Comparison of ENCODE assay signal across 8 mouse cellular contexts in the genomic region with DNA sequence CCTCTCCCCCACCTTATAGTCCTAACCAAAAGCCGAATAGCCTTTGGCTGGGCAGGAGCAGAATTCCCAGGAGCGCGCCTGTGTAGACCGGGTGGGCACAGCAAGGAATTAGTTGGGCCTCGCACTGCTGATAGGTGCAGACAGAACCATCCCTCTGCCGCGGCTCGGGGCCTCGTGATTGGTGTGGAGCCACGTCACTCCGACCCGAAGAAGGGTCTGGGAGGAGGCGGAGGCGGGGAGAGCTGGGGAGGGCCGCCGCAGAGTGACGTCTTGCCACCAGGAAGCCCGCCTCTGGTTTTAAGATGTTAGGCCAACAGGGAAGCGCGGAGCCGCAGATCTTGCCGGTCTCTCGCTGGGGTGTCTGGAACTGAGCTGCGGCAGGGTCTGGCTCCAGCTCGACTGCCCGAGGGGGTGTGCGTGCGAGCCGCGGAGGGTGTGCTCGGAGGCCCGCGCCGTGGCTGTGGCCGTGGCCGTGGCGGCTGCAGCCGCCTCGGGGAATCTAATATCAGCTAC. TPM values are rescaled to one million over a fixed set of nuclear protein-coding genes. Genes with fewer than 3 reads are reported as not detected.
DNase-seq lines count a peak whose midpoint lies in the region; ATAC-seq and TF ChIP-seq lines count a peak whose summit lies in the region.

No protein-coding gene starts in this region.

- no peak for TF ChIP-seq CTCF in ES-Bruce4 (IDR thresholded peaks at IDR 0.05; ENCODE audit: low read depth, low read length)

- 0 out of 2 replicates have a peak overlapping the region, but pooled peaks have one; percentile 14 for H3K9ac ChIP-seq in ES-Bruce4 (ENCODE audit: low read depth, poor library complexity, severe bottlenecking)
- peak overlapping the region; percentile 35 for H3K9ac ChIP-seq in forebrain, embryonic 14.5 days (ENCODE audit: low read length)
- peak overlapping the region; percentile 51; the same call in 1 of the 2 replicates for H3K9ac ChIP-seq in limb, embryonic 12.5 days (replicated peaks)
- H3K9ac ChIP-seq in midbrain, embryonic 12.5 days (replicated peaks): peak overlapping the region; percentile 53; the same call in 1 of the 2 replicates

- H3K9me3 ChIP-seq in ES-Bruce4 (replicated peaks; ENCODE audit: control insufficient read depth, insufficient read depth, low read length, poor library complexity, severe bottlenecking): no peaks in the 10 kb centered on the region
- H3K9me3 ChIP-seq in forebrain, embryonic 14.5 days (replicated peaks; ENCODE audit: control insufficient read depth, low read length): no peaks in the 10 kb centered on the region
- H3K9me3 ChIP-seq in limb, embryonic 12.5 days: no peaks in the 10 kb centered on the region
- no peaks in the 10 kb centered on the region for H3K9me3 ChIP-seq in midbrain, embryonic 12.5 days

- TF ChIP-seq POLR2A in ES-Bruce4 (IDR thresholded peaks at IDR 0.05; ENCODE audit: insufficient read depth, low read length): no peak

- peak; percentile 98 for ATAC-seq in forebrain, embryonic 14.5 days
- ATAC-seq in limb, embryonic 12.5 days (ENCODE audit: insufficient number of reproducible peaks, insufficient read depth, low FRiP score, low TSS enrichment, low read depth): peak; percentile 94
- ATAC-seq in midbrain, embryonic 12.5 days (ENCODE audit: low FRiP score, low read depth): peak; percentile 97

- no peaks in the 10 kb centered on the region for H3K36me3 ChIP-seq in ES-Bruce4 (ENCODE audit: control insufficient read depth, insufficient read depth, low read length, poor library complexity, severe bottlenecking)
- H3K36me3 ChIP-seq in forebrain, embryonic 14.5 days (ENCODE audit: control insufficient read depth, insufficient read depth, low read length): no peaks in the 10 kb centered on the region
- H3K36me3 ChIP-seq in limb, embryonic 12.5 days: no peaks in the 10 kb centered on the region
- H3K36me3 ChIP-seq in midbrain, embryonic 12.5 days: no peaks in the 10 kb centered on the region

- H3K27me3 ChIP-seq in ES-Bruce4 (ENCODE audit: control insufficient read depth, insufficient read depth, low read length, poor library complexity, severe bottlenecking): peaks cover 31% of the 10 kb centered on the region
- peaks cover 90% of the 10 kb centered on the region for H3K27me3 ChIP-seq in forebrain, embryonic 14.5 days (replicated peaks; ENCODE audit: control insufficient read depth, insufficient read depth, low read length)
- H3K27me3 ChIP-seq in limb, embryonic 12.5 days: peaks cover 93% of the 10 kb centered on the region
- H3K27me3 ChIP-seq in midbrain, embryonic 12.5 days: peaks cover 95% of the 10 kb centered on the region

- H3K4me3 ChIP-seq in ES-Bruce4 (ENCODE audit: low read depth, low read length): peak overlapping the region; percentile 77
- H3K4me3 ChIP-seq in forebrain, embryonic 14.5 days (ENCODE audit: low read depth, low read length): peak overlapping the region; percentile 44
- peak overlapping the region; percentile 52 for H3K4me3 ChIP-seq in limb, embryonic 12.5 days (replicated peaks)
- H3K4me3 ChIP-seq in midbrain, embryonic 12.5 days: peak overlapping the region; percentile 53

- no peaks in the 10 kb centered on the region for H3K4me1 ChIP-seq in ES-Bruce4 (ENCODE audit: control insufficient read depth, insufficient read depth, low read length)
- peaks cover 5% of the 10 kb centered on the region; the same call in 1 of the 2 replicates for H3K4me1 ChIP-seq in forebrain, embryonic 14.5 days (ENCODE audit: control insufficient read depth, insufficient read depth, low read length)
- H3K4me1 ChIP-seq in limb, embryonic 12.5 days (replicated peaks): peaks cover 17% of the 10 kb centered on the region
- H3K4me1 ChIP-seq in midbrain, embryonic 12.5 days: peaks cover 23% of the 10 kb centered on the region

- WGBS in forebrain, embryonic 14.5 days: 0% methylated on average over 39 of the region's 39 CpGs
- under 1% methylated on average over 39 of the region's 39 CpGs for WGBS in limb, embryonic 12.5 days
- WGBS in midbrain, embryonic 12.5 days: under 1% methylated on average over 36 of the region's 39 CpGs

- peak overlapping the region; percentile 82 for H3K4me2 ChIP-seq in forebrain, embryonic 14.5 days (ENCODE audit: low read length)
- peak overlapping the region; percentile 88 for H3K4me2 ChIP-seq in limb, embryonic 12.5 days
- H3K4me2 ChIP-seq in midbrain, embryonic 12.5 days (replicated peaks): peak overlapping the region; percentile 79

- no peak for TF ChIP-seq EP300 in ES-Bruce4 (IDR thresholded peaks at IDR 0.05; ENCODE audit: insufficient read depth, low read depth, low read length)

- H3K27ac ChIP-seq in ES-Bruce4 (ENCODE audit: insufficient read depth, low read length): no peak overlapping the region
- no peak overlapping the region for H3K27ac ChIP-seq in forebrain, embryonic 14.5 days (ENCODE audit: low read depth, low read length)
- peak overlapping the region; percentile 53; the same call in 1 of the 2 replicates for H3K27ac ChIP-seq in limb, embryonic 12.5 days
- peak overlapping the region; percentile 64; the same call in 1 of the 2 replicates for H3K27ac ChIP-seq in midbrain, embryonic 12.5 days (replicated peaks)

- DNase-seq in adrenal gland, postnatal 25 days: peak; percentile 87
- DNase-seq in forebrain, embryonic 14.5 days (ENCODE audit: low spot score): peak; percentile 89
- DNase-seq in heart, postnatal 4 days: peak; percentile 95
- peak; percentile 82 for DNase-seq in testis, postnatal 14 days (ENCODE audit: low spot score)
- DNase-seq in layer of hippocampus, adult 11-12 months (ENCODE audit: low spot score): no peak

RNA-seq across cellular contexts. Expression of a gene that starts 14.0 kb away (rescaled TPM):
- 21.4 and 23.4 TPM in 2 replicates for polyA plus RNA-seq in ES-Bruce4 (2011; ENCODE audit: insufficient read depth, insufficient read length, low read depth, missing spikeins)
- 0.21 and 0.71 TPM in 2 replicates for total RNA-seq in adrenal gland, postnatal 25 days (2021)
- polyA plus RNA-seq in forebrain, embryonic 14.5 days (2014; fragmentation: Nextera tagmentation; extraction: Ambion mirVana): 9.3 and 13.7 TPM in 2 replicates
- total RNA-seq in heart, postnatal 4 days (2021): 10 to 100 TPM in 1 of 2 experiments, 1 to 10 TPM in 1; 9.4 to 12.8 TPM
- 34.8 and 35.6 TPM in 2 replicates for polyA plus RNA-seq in limb, embryonic 12.5 days (2016; fragmentation: Nextera tagmentation; extraction: Ambion mirVana)
- polyA plus RNA-seq in midbrain, embryonic 12.5 days (2016; fragmentation: Nextera tagmentation; extraction: Ambion mirVana): 65.6 and 78.1 TPM in 2 replicates

Comparison
In these comparisons a context has a peak if more than half of its experiments do, and no peak if none do; other contexts are left out.
1. H3K27ac ChIP-seq: peak in limb, embryonic 12.5 days (single experiment) and midbrain, embryonic 12.5 days (single experiment); none in ES-Bruce4 (single experiment) and forebrain, embryonic 14.5 days (single experiment).
2. Peak in every context shown above with its lines, with median percentiles within 50 percentile points of each other: H3K4me3 ChIP-seq, H3K9ac ChIP-seq, ATAC-seq and H3K4me2 ChIP-seq.